Mouse (Mus musculus) gastrocnemius, postnatal 14 days (tissue): ENCODE data around the gene Gtf2a2. TPM values are rescaled to one million over a fixed set of nuclear protein-coding genes. Genes with fewer than 3 reads are reported as not detected.
"Not testable (repeated sequence)": the region's sequence is repeated elsewhere in the genome, so short reads cannot be mapped to it uniquely, and the experiment has no call there.

ENCODE experiments used
- DNase-seq: peaks from one replicate; pipeline ENCODE4 v3.0.0; 2021; ENCODE audit warnings: mixed read lengths
- intact Hi-C: fragments of 180-260 bp; cut with DNase I; formaldehyde crosslinking; loops from one replicate; pipeline ENCODE4 v1.15.1; 2025; ENCODE audit warnings: low total_unique reads
- total RNA-seq, 2 experiments: library from RNA; stranded (reverse); gene quantifications; 2 replicates each; pipeline ENCODE4 v1.2.3; 2021

Gene Gtf2a2
- total RNA-seq, 2 experiments from 2014 or later, result 43.4 to 46.7 TPM

DNA sequence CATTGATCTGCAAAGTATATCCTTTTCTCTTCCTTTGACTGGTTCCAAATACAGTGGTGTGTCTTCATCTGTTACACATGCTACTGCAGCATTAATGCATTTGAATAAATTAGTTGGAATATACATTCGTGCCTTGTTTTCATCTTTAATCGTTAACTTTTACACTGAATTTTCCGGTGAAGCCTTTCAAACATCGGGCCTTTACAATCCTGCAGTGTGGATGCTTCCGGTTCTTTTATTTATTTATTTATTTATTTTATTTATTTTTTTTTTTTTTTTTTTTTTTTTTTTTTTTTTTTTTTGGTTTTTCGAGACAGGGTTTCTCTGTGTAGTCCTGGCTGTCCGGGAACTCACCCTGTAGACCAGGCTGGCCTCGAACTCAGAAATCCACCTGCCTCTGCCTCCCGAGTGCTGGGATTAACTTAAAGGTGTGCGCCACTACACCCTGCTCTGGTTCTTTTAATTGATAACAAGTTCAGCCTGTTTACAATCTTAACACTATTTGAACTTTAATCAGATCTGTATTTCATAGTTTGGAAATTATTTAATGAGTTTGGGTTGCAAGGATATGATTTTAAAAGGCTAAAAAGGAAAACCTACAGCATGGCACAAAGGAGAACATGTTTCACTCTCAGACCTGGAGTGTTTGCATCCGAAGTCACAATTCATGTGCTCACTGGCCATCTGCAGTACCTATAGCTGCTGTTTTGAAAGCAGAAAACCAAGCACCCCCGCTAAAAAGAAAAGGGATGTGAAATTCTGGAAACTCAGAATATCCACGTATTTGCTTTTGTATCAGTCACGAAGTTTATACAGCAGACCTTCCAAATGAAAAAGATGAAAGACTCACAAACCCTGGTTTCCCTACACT is 578 bp upstream of the Gtf2a2 start:
- intact Hi-C loops, result no loop called here
- DNase-seq, result no peak

DNA sequence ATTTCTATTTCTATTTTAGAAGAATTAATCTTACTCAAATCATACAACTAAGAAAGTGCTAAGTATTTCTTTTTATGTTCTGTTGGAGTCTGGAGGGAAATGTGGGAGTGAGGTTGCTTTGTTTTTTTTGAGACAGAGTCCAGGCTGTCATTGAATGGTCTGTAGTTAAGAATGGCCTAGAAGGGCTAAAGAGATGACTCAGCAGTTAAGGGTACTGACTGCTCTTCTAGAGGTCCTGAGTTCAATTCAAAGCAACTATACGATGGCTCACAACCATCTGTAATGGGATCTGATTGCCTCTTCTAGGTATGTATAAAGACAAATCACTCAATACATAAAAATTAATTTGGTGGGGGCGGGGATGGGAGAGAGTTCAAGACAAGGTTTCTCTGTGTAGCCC is 3.3 kb downstream of the Gtf2a2 start:
- intact Hi-C loops, result no loop called here
- DNase-seq, result no peak

DNA sequence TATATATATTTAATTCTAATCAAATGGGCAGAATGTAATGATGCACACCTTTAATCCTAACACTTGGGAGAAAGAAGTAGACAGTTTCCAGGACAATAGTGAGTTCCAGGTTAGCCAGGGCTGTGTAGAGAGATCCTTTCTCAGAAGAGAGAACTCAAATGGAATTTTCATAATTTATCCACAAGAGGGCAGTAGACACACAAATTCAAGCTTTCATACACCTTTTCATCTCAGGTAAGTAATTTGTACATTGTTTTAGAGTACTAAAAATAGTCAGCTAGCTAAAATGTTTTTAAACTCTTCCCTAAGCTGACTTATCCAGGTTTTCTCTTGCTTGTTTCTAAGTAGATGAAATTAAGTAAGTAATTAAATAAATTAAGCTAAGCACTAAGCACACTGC is 6.5 kb downstream of the Gtf2a2 start:
- DNase-seq, result no peak
- intact Hi-C loops, result no loop called here

DNA sequence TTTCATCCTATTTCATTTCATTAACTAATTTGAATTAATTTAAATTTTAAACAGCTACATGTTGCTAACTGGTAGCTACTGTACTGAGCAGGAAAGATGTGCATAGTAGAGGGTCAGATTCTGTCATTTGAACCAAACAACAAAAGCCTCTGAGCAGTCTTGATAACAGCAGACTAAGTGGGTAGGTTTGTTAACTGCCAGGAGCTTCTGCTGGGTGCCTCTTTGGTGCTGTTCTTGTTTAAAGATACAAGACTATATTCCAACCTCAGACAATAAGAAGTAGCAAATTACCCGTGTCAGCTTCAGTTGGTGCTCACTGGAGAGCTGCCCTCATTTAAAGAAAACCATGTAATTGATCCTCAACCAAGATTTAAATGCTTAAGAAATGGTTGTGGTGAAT is 9.3 kb downstream of the Gtf2a2 start:
- intact Hi-C loops, result loop anchor here (2.0 kb wide), 1 partner anchor 55 kb away; no protein-coding TSS in a partner anchor

DNA sequence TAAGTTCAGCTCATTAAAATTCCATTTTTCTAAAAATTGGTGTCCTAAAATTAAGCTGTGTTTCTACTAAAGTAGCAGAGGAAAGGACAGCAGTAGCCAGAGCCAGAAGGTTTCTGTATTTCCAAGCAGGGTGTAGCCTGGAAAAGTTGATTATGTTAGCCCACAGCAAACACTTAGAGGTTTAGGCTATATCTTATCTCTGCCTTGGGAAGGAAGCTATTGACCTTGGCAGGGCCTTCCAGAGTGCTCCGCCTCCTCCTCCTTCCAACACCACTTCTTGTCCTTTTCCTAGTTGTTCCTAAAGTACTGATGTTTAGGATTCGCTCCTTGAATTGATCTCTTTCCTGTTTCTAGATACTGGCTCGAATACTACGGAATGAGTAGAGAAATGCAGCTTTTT is 9.7 kb downstream of the Gtf2a2 start:
- intact Hi-C loops, result loop anchor here (2.0 kb wide), 1 partner anchor 55 kb away; no protein-coding TSS in a partner anchor
- no peak for DNase-seq

More for the DNA sequence above, 9.3 kb downstream of the Gtf2a2 start:
- DNase-seq, result no peak

DNA sequence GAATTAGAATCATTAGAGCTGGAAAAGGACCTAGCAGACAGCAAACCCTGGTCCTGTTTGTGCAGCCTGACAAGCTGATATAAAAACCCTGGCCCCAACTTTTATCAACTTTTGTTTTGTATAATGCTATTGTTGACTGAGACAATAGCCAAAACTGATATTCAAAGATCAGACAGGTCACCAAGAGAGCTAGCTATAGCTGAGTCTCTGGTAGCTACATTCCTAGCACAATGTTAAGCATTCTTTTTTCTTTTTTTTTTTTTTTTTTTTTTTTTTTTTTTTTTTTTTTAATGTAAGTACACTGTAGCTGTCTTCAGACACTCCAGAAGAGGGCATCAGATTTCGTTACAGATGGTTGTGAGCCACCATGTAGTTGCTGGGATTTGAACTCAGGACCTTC is 11.3 kb downstream of the Gtf2a2 start:
- DNase-seq, result not testable (repeated sequence)
- intact Hi-C loops, result loop anchor here (2.0 kb wide), 1 partner anchor 53 kb away; no protein-coding TSS in a partner anchor

DNA sequence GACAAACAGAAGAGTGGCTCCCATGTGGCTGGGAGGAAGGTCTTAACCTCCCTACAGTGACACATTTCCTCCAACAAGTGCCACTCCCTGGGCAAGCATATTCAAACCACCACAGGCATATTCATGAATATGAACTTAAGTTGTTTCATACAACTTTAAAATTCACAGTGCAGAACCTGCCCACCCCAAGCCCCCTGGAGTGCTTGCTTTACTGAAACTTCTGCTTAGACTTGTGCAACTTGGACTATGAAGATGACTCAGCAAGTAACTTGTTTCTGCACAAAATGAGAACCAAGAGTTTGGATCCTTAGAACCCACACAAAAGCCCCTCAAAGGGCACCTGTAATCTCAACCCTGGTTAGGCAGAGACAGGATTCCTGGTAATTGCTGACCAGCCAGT is 12.3 kb downstream of the Gtf2a2 start:
- intact Hi-C loops, result no loop called here
- no peak for DNase-seq

DNA sequence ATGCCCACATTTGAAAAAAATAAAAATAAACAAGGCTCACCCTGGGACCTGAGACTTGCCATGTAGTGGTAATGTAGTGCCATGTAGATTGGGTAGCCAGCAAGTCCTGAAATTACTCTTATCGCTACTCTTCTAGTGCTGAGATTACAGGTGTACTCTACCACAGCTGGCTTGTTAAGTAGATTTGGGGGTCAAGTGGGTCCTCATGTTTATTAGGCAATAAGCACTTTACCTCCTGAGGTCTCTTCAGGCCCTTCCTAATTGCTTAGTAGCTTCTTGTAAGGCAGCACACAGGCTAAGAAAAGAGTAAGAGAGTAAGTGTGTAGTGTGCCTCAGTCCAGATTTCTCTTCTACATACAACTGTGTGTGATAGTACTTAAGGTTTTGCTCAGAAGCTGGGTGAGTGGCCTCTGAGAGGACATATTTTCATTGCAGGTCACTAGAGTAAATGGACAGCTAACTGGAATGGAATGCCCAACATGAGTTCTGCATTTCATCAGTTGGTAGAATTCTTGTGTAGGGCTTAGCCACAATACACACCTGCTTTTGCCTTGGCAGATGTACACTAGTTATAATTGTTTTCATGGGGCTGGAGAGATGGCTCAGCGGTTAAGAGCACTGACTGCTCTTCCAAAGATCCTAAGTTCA is 13.1 kb downstream of the Gtf2a2 start:
- intact Hi-C loops, result no loop called here
- no peak for DNase-seq

DNA sequence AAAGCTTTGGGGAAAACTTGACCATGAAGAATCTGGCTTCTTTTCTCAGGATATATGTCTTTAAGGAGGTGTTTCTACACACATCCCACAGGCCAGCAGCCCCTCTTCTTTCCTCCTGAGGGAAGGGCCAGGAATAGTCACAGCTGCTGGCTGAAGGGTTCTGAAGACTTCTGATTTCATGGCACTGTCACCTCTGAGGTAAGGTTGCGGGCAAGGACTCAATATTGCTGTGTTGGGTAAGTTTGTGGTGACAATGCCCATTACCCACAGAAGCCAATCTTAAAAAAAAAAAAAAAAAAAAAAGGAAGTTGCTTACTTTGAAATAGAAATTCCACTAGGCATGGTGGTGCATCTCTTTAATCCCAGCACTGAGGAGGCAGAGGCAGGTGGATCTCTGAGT is 19.8 kb downstream of the Gtf2a2 start:
- no peak for DNase-seq
- intact Hi-C loops, result no loop called here

DNA sequence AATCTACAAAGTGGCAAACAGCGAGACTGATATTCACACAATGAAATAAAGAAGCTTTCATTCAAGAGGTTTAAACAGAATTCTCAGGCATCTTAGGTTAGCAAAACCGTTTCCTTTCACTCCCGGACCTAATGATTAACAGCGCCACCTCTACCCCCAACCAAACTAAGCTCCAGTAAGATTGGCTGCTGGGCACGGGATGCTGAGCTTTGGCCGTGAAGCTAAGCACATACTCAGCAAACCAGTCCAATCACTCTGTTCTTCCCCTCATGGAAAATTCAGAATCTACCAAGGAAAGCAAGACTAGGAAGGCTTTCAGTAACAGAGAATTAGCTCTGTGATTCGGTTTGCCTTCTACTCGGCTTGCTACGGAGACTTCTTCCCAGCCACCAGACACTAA is 20.7 kb downstream of the Gtf2a2 start:
- no peak for DNase-seq
- intact Hi-C loops, result no loop called here

DNA sequence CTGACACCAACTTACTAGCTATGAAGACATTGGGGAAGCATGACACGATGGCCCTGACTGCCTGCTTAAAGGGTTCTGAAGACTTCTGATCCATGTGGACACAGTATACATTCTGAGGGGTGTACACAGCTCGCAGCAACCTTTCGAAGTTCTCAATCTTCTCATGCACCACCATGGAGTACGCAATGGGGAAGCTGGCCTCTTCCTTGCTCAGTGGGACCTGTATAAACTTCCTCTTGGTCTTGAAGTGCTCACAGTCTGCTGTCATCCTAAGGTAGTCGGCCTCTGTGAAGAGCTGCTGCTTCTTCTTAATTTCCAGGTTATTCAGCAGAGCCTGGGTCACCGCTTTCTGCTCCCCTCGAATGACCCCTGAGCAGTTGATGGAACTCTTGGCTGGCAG is 22.4 kb downstream of the Gtf2a2 start:
- DNase-seq, result no peak
- intact Hi-C loops, result no loop called here

DNA sequence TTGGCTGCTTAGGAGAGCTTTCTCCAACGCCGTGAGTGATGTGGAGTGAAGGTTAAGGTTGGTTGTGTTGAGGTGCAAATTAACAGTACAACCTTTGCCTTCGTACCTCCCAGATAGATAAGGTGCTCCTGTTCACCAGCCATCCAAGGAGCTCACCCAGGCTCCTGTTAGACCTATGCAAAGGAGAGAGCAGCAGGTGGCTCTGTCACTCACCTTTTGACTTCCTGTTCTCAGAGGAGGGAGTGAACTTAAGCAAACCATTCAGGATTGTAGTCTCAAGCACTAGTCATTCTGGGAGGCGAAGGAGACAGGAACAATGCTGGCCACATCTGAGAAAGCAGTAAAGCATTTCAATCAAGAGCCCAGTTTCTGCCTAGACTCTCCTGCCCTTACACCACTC is 24.3 kb downstream of the Gtf2a2 start:
- intact Hi-C loops, result no loop called here

DNA sequence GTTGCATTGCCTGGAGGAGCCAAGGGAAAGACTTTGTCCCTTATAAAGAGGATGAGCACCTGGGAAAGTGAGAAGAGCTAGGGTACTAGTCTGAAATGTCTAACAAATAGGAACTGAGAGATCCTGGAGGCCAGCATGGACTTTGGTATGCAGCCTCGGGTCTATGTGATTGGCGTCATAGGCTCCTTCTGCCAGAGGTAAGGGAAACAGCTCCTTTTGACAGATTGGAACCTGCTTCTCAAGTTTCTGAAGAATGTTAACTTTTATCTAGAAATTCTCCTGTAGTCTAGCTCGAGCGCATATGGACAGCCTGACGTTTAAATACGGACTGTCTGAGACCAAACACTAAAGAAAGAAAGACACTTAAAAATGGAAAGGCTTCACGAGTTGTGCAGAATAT is 25.6 kb downstream of the Gtf2a2 start, which contains the start of gene Gcnt3:
Gcnt3 (minus strand) TSS at position 101 of the 400 bp plus-strand sequence.
- DNase-seq, result no peak
- intact Hi-C loops, result no loop called here

More for the DNA sequence above, 24.3 kb downstream of the Gtf2a2 start:
- DNase-seq, result no peak

DNA sequence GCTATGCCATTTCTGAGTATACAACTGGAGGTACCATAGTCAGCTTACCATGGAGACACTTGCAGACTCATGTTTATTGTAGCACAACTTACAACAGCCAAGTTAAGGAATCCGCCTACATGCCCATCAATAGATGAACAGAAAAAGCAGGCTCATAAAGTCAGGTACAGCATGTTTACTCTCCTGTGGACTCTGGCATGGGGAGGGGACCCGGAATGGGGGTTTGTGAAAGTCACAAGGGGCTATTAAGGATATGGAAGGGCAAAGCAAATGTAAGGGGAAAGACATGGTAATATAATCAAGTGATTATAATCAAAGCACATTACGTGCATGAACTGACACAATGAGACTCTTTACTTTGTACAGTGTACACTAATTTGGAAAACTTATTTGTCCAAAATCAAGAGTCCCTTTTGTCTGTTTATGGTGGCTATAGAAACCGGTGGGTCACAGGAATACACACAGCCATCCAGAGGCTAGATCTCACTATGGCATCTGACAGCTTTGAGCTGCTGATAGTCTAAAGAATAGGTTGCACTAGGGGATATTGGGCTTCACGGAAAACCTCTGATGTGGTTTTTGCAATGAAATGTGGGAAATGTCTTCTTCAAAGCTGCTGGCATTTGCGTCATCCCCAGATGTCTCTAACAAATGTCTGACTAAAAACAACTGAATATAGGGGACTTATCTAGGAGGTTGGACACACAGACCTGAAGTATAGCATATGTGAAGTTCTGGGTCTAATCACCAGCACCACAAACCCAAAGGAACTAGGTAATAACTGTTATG is 27.4 kb downstream of the Gtf2a2 start:
- intact Hi-C loops, result no loop called here
- no peak for DNase-seq

DNA sequence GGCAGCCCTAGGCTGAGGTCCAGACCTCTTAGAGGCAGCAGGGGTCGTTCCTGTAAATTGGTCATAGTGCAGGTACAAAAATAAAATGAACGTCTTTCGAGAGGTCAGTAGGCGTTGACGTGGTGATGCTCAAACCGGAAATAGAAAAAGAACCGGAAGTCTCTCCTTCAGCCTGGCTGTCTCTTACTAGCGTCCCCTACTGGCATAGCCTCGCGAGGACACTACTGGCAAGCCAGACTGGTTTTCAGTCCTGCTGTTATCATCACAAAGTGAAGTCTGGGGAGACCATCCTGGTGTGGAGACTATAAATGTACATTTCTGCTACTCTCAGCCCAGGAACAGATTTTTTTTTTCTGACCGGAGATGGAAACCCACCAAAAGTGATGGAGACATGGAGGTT is 28.2 kb downstream of the Gtf2a2 start:
- intact Hi-C loops, result no loop called here
- DNase-seq, result no peak

DNA sequence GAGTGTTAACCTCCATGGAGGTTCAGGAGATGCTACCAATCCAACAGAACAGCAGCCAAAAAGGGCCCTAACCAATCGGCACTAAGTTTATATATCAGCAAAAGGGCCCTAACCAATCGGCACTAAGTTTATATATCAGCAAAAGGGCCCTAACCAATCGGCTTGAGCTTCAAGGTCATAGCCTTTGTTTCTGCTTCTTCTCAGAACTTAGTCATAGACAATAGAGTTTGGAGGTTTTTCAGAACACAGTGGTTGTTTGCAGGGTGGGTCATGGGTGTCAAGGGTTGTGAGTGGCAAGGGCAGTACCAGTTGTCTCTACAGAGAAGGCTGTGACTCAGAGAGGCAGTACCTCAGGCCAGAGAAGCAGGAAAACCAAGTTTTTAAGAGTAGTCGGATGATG is 29.8 kb downstream of the Gtf2a2 start:
- DNase-seq, result no peak
- intact Hi-C loops, result no loop called here

DNA sequence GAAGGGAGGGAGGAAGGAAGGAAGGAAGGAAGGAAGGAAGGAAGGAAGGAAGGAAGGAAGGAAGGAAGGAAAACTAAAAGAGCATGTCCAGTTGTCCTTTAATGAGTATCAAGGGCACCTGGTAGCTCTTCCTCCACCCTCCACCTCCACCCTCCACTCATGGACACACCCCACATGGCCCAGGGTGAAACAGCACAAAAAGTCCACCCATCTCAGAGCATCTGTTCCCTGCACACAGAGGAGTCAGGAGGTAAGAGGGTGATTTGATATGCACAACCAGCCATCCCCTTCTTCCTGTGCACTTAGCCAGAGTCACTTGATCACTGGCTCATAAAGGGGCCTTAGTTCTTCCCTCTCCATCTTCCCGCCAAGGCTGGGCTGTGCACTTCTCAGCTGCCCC is 30.6 kb downstream of the Gtf2a2 start:
- DNase-seq, result no peak
- intact Hi-C loops, result no loop called here

DNA sequence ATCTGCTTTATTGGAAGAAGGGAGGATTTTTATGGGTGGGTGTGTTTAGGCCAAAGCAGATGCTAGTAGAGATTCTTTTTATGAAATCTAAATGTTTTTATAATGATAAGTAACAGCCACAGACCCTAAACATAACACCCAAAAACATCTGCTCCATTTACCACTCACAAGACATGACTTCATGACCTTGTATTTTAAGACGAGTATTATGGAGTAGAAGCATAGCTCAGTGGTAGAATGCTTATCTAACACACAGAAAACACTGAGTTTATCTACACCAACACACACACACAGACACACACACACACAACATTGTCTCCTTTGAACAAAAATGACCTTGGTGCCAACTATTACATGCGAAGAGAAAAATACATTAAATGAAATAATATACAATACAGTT is 32.5 kb downstream of the Gtf2a2 start:
- no peak for DNase-seq
- intact Hi-C loops, result no loop called here

DNA sequence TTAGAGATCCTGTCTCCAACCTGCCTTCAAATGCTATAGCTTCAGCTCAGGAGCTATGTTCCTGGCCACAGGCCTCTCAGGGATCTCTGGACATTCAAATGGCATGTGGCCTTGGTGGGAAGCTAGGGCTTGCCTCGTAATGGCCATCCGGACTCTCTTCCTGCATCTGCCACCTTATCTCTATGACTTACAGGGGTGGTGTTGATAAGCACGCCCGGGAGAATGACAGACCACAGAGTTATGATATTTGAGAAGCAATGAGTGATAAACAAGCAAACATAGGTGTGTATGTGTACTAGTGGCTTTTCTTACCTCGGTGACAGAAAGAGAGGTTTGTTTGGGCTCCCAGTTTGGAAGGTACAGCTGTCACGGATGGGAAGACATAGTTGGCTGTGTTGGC is 33.9 kb downstream of the Gtf2a2 start:
- DNase-seq, result no peak
- intact Hi-C loops, result no loop called here

DNA sequence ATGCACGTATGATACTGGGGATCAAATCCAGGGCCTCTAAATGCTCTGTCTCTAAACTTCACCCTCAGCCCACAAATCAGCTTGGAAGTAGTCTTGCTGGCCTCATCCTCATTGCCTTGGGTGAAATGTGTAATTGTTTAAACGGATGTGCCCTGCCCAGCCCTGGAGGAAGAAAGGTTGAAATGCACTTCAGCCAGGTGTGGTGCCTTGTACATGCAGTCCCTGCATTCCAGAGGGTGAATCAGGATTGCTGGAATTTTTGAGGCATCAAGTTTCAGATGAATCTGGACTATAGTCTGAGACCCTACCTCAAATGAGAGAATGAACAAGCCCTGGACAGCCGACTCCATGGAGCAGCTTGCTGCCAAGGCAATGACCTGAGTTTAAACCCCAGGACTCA is 35.5 kb downstream of the Gtf2a2 start:
- no peak for DNase-seq
- intact Hi-C loops, result no loop called here
